Mouse (Mus musculus): ENCODE data around the gene Sprr2a3. TPM values are rescaled to one million over a fixed set of nuclear protein-coding genes. Genes with fewer than 3 reads are reported as not detected.
"Not testable (repeated sequence)": the region's sequence is repeated elsewhere in the genome, so short reads cannot be mapped to it uniquely, and the experiment has no call there.

Sprr2a3 gene
- not detected for total RNA-seq (2021)

GRCm38 (mm10) chr3:92285101-92285500 lies at the start of gene Sprr2a3:
Sprr2a3 (plus strand) TSS chr3:92285417.
- intact Hi-C loops (cut with DNase I): not testable (repeated sequence)

GRCm38 (mm10) chr3:92236463-92237189 lies 48.6 kb upstream of the Sprr2a3 start:
- intact Hi-C loops (cut with DNase I); DNase-seq: not testable (repeated sequence)

More at GRCm38 (mm10) chr3:92285101-92285500, at the start of gene Sprr2a3:
- not testable (repeated sequence) for DNase-seq

DNA sequence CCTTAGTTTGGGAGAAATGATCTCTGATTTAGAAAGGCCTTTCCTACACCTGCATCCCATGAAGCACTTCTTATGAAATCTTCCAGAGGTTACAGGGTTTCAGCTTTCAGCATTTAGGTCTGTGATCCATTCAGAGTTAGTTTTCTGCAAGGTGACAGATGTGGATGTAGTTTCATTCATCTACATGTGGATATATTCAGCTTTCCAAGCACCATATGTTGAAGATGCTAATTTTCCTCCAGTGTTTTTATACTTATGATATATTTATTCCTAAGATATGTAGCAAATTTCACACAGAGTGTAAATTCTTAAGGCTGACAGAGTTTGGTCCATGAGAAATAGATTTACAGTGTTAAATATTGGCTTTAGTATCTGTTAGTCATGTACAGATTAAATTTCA lies 46.5 kb upstream of the Sprr2a3 start:
- not testable (repeated sequence) for DNase-seq

DNA sequence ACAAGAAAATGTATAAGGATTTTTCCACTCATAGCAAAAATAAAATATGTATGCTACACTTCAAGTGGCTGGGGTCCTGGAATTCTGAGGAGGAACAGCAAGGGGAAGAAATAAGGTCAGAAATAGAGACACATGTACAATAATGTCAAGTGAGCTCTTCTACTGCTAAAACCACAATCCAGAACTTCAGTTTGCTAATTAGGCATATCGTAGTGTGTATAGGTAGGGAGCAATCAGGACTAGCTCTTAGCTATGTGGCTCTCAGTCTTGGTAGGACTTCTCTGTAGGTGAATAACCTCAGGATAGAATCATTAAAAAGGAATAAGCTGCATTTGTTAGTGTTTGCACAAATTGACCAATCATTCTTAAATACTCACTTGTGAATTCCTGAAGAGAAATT lies 46.0 kb upstream of the Sprr2a3 start:
- DNase-seq; intact Hi-C loops (cut with DNase I): not testable (repeated sequence)

More for the DNA sequence above, 46.5 kb upstream of the Sprr2a3 start:
- intact Hi-C loops (cut with DNase I): not testable (repeated sequence)

GRCm38 (mm10) chr3:92244833-92245232 lies 40.4 kb upstream of the Sprr2a3 start:
- DNase-seq; intact Hi-C loops (cut with DNase I): not testable (repeated sequence)

GRCm38 (mm10) chr3:92246245-92246644 lies 39.0 kb upstream of the Sprr2a3 start:
- DNase-seq; intact Hi-C loops (cut with DNase I): not testable (repeated sequence)

DNA sequence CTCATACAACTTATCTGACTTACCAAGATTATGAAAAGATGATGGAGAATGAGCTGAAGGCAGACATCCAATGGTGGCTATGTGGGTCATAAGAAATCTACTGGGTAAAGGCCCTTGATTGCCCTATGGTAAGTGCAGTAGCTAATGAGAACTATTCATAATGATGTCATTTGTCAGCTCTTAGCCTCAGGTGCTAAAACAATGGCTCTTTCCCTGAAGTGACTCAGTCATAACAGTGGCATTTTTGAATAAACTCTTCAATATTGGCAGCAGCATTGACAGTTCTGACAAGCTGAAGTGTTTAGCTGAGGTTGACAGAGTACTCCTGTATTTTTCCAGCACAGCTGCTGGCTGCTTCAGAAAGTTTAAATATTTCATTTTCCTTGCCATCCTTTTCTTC lies 36.7 kb upstream of the Sprr2a3 start:
- intact Hi-C loops (cut with DNase I); DNase-seq: not testable (repeated sequence)

- intact Hi-C loops (cut with DNase I); DNase-seq: not testable (repeated sequence)
Measured at GRCm38 (mm10) chr3:92250450-92250849, 34.8 kb upstream of the Sprr2a3 start.

DNA sequence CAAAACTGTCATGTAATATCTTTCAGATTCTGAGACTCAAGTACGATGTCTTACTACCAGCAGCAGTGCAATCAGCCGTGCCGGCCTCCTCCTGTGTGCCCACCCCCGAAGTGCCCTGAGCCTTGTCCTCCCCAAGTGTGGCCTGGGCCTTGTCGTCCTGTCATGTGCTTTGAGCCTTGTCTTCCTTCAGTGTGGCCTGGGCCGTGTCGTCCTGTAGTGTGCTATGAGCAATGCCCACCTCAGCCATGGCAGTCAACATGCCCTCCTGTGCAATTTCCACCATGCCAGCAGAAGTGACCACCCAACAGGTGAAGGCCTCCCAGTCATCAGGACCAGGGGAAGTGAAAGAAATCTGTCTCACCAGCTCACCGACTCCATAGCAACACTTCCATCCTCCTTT lies 31.4 kb upstream of the Sprr2a3 start:
- intact Hi-C loops (cut with DNase I); DNase-seq: not testable (repeated sequence)

DNA sequence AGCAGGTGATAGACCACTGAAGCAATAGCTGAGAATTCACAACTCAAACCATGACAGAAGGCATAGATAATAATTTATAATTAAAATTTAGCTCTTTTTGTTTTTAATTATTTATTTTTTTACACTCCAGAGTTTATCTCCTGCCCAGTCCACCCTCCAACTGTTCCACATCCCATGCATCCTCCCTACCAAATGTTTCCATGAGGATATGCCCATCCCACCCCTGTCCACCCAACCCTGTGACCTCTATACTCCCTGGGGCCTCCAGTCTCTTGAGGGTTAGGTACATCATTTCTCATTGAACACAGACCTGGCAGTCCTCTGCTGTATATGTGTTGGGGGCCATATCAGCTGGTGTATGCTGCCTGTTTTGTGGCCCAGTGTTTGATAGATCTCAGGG lies 26.7 kb upstream of the Sprr2a3 start:
- intact Hi-C loops (cut with DNase I); DNase-seq: not testable (repeated sequence)

- intact Hi-C loops (cut with DNase I); DNase-seq: not testable (repeated sequence)
Measured at GRCm38 (mm10) chr3:92263462-92263861, 21.8 kb upstream of the Sprr2a3 start.

DNA sequence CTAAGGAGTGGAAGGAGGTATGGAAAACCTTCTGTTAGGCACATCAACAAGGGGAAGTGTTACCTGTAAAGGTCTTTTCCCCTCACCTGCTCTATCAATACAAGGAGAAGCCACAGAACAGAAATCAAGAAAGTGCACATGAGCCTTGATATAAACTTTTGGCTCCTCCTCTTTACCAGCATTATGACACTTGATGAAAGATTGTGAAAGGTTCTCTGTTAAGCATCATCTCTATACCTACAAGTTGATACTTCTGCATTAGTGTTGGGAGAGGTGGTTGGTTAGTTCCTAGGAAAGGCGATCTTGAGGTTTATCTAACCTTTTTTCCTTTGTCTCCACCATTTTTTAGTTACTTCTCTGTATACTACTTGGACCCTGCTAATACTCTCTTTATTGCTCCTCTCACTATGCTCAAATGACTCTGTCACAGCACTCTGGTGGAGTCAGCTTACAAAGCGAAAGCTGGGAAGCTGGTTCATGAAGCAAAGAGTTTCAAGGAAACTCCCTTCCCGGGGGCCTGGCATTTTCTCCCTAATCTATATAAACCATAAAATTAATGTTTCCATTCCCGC lies 13.7 kb upstream of the Sprr2a3 start:
- DNase-seq: not testable (repeated sequence)

GRCm38 (mm10) chr3:92273504-92273903 lies 11.7 kb upstream of the Sprr2a3 start:
- DNase-seq; intact Hi-C loops (cut with DNase I): not testable (repeated sequence)

More for the DNA sequence above, 13.7 kb upstream of the Sprr2a3 start:
- intact Hi-C loops (cut with DNase I): not testable (repeated sequence)

DNA sequence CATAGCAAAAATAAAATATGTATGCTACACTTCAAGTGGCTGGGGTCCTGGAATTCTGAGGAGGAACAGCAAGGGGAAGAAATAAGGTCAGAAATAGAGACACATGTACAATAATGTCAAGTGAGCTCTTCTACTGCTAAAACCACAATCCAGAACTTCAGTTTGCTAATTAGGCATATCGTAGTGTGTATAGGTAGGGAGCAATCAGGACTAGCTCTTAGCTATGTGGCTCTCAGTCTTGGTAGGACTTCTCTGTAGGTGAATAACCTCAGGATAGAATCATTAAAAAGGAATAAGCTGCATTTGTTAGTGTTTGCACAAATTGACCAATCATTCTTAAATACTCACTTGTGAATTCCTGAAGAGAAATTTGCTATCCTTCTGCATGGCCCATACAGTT lies 11.2 kb upstream of the Sprr2a3 start:
- DNase-seq; intact Hi-C loops (cut with DNase I): not testable (repeated sequence)

DNA sequence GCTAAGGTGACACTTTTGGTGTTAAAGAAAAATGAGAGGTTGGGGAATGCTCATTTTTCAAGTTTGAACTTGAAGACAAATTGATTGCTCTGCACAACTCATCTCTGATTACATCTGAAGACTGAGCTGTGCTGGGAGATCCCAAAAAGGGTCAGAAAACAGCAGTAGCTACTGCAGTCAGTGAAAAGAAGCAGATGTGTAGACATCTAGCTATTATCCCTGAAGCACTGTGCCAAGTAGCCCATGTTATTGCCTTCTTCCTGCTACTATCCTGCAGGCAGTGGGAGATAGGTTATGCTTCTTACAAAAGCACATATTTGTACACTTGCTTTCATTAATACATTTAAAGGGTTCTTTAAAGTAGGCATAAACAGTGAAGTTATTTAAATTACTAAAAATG lies 5.6 kb upstream of the Sprr2a3 start:
- intact Hi-C loops (cut with DNase I); DNase-seq: not testable (repeated sequence)

DNA sequence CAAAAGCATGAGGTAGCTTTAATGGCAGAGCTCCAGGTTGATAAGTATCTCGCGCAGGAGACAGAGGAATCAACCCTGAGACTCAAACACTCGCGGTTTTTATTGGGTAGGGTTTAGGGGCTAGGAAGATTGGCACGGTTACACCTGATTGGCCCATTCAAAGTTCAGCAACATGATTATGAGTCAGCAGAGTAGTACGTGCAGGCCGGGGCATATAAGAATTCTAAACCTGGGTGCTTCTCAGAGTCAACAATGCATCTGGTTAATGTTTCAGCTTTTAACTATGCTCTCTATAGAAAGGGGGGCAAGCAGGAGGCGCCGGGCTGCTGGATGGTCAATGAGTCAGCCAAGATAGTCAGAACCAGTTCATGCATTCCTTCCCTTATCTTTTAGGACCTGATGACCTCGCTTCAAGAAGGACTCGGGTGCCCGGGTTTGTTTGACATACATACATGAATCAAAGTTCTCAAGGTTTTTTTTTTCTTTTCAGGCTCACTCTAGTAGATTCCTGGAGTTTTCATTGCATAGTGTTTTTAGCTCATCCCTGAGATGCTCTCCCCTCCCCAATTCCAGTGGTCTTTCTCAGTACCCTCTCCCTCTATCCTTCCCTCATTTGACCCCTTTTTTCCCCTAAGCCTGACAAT lies 4.1 kb upstream of the Sprr2a3 start:
- intact Hi-C loops (cut with DNase I); DNase-seq: not testable (repeated sequence)

DNA sequence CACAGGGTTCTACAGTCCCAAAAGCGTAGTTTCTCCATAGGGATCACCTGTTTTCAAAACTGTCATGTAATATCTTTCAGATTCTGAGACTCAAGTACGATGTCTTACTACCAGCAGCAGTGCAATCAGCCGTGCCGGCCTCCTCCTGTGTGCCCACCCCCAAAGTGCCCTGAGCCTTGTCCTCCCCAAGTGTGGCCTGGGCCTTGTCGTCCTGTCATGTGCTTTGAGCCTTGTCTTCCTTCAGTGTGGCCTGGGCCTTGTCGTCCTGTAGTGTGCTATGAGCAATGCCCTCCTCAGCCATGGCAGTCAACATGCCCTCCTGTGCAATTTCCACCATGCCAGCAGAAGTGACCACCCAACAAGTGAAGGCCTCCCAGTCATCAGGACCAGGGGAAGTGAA lies 3.3 kb downstream of the Sprr2a3 start:
- intact Hi-C loops (cut with DNase I); DNase-seq: not testable (repeated sequence)

DNA sequence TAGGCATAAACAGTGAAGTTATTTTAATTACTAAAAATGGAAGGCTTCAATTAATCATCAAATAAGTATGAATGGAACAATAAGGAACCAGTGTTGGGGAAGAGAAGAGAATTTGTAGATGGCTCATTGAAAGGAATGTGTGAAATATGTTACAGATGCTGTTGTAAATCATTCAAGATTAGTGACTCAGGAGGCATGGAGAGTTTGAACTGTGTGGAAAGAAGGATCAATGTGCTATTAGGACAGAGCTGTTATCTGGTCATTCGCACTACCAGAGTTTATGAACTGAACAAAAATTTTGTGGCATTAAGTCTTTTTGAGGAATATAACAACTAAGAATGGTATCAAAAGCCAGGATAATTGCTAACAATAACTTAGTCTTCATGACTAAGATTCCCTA lies 22.2 kb downstream of the Sprr2a3 start:
- no peak for DNase-seq
- intact Hi-C loops (cut with DNase I): no loop called here

GRCm38 (mm10) chr3:92316320-92316719 lies 31.1 kb downstream of the Sprr2a3 start, which contains the start of gene Sprr2b:
Sprr2b (plus strand) TSS chr3:92316620.
- no peak for DNase-seq
- intact Hi-C loops (cut with DNase I): no loop called here

GRCm38 (mm10) chr3:92317384-92317783 lies 32.2 kb downstream of the Sprr2a3 start:
- no peak for DNase-seq
- intact Hi-C loops (cut with DNase I): no loop called here

DNA sequence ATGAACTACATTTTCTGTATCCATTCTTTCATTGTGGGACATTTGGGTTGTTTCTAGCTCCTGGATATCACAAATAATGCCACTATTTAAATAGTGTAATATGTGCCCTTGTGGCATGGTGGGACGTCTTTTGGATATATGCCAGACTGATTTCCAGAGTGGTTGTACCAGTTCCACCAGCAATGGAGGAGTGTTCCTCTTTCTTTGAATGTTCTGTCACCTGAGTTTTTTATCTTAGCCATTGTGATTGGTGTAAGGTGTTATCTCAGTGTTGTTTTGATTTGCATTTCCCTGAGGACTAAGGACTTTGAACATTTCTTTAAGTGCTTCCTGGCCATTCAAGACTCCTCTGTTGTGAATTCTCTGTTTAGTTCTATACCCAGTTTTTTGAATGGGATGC lies 51.1 kb downstream of the Sprr2a3 start:
- intact Hi-C loops (cut with DNase I): no loop called here
- DNase-seq: no peak

Data from left cerebral cortex, postnatal 4 days (tissue).